Mouse (Mus musculus) hindbrain, embryonic 12.5 days (tissue): ENCODE measurements at regions not wholly inside any gene's neighbourhood (a gene's known extent, or its start where the extent isn't known, plus 50 kb on each side); places are given as distances from the start of the nearest gene placed in this dataset.
A peak's percentile ranks its signal among the peaks of the same experiment; 100 is the strongest.

Experiments used
- ATAC-seq: fragments of 200-750 bp; cut with Nextera tagmentation; 2 replicates; pipeline ENCODE4 v1.8.0; 2017; ENCODE audit warnings: moderate TSS enrichment; ENCODE audit not compliant: low FRiP score
- H3K27ac ChIP-seq: fragments of 300-500 bp; sonication (generic); 2 replicates; pipeline ENCODE4 v1.5.1; 2016; ENCODE audit warnings: mild to moderate bottlenecking
- H3K27me3 ChIP-seq: fragments of 300-500 bp; sonication (generic); 2 replicates; pipeline ENCODE4 v1.6.1; 2016; ENCODE audit warnings: mild to moderate bottlenecking
- H3K36me3 ChIP-seq: fragments of 300-500 bp; sonication (generic); 2 replicates; pipeline ENCODE4 v1.6.1; 2016; ENCODE audit warnings: mild to moderate bottlenecking
- H3K4me1 ChIP-seq: fragments of 300-500 bp; sonication (generic); 2 replicates; pipeline ENCODE4 v1.6.1; 2016
- H3K4me2 ChIP-seq: fragments of 300-500 bp; sonication (generic); replicated peaks from 2 replicates; pipeline ENCODE4 v1.6.1; 2016; ENCODE audit warnings: mild to moderate bottlenecking
- H3K4me3 ChIP-seq: fragments of 300-500 bp; sonication (generic); 2 replicates; pipeline ENCODE4 v1.5.1; 2016; ENCODE audit warnings: mild to moderate bottlenecking
- H3K9ac ChIP-seq: fragments of 300-500 bp; sonication (generic); 2 replicates; pipeline ENCODE4 v1.6.1; 2016; ENCODE audit warnings: mild to moderate bottlenecking, moderate library complexity
- H3K9me3 ChIP-seq: fragments of 300-500 bp; sonication (generic); replicated peaks from 2 replicates; pipeline ENCODE4 v1.6.1; 2016; ENCODE audit warnings: mild to moderate bottlenecking
- WGBS: fragments of 180-500 bp; shearing (Covaris S2); methylation state at CpG from one replicate; pipeline ENCODE4 v1.1.7; 2016; 5-methylcytosine and 5-hydroxymethylcytosine counted together
- microRNA-seq: library from miRNA; unstranded; fragments of <30 nt; microRNA quantifications from one replicate; pipeline ENCODE4, GENCODE M21; 2017

DNA sequence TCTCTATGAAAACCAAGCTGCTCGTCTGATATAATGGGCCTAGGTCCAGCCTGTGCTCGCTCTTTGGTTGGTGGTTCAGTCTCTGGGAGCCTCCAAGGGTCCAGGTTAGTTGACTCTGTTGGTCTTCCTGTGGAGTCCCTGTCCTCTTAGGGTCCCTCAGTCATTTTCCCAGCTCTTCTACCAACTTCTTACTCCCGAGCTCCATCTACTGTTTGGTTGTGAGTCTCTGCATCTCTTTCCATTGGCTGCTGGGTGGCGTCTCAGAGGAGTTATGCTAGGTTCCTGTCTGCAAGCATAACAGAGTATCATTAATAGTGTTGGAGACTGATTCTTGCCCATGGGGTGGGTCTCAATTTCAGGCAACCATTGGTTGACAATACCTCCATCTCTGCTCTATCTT, 60.0 kb upstream of the Topaz1 start:
- Histone ChIP-seq H3K27me3 (no peaks in the 10 kb centered on the region), H3K9ac (no peak overlapping the region), H3K36me3 (no peaks in the 10 kb centered on the region), H3K4me2 (no peak overlapping the region), H3K9me3 (no peaks in the 10 kb centered on the region), H3K27ac (no peak overlapping the region), H3K4me1 (no peaks in the 10 kb centered on the region), H3K4me3 (no peak overlapping the region)
- WGBS: 15% methylated on average over 4 of the region's 4 CpGs
- no peak for ATAC-seq

DNA sequence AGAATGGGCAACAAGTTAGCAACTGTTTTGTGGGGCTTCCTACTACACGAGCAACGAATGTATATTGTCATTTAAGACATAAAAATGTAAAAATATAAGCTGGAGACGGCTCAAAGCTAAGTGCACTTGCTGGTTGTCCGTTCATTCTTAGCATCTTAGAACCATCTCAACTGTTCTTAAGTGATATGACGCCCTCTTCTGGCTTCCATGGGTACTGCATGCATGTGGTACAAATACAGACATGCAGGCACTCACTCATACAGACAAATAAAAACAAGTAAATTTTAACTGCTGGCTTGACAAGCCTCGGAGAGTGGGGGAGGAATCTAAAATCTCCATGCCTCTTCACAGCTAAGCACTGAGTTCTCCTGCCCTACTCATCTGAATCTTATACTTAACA, 55.3 kb upstream of the Topaz1 start:
- H3K4me1 ChIP-seq: peaks cover 8% of the 10 kb centered on the region
- H3K4me3 ChIP-seq: no peak overlapping the region
- no peaks in the 10 kb centered on the region for H3K36me3 ChIP-seq
- no peak overlapping the region for H3K27ac ChIP-seq
- no peak for ATAC-seq
- no peak overlapping the region for H3K4me2 ChIP-seq
- H3K9me3 ChIP-seq: no peaks in the 10 kb centered on the region
- 74% methylated on average over 6 of the region's 6 CpGs for WGBS
- no peak overlapping the region for H3K9ac ChIP-seq
- no peaks in the 10 kb centered on the region for H3K27me3 ChIP-seq

DNA sequence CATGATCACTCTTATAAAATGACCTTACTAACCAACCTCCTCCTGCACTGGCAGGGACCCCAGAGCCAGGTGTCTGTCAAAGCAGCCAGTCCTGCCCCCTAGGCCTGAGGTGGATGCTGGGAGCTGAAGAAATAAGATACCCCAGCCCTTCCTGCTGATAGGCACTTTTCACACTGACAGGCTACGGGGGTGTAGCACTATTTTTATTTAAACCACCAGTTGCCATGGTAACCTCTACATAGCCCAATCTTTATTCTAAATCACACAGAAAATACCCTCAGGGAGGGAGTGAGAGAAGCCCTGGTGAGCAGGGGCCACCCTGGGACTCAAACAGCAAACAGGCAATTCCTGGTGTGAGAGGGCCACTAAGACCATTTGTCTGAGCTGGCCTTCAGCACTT, 51.4 kb upstream of the Topaz1 start:
- no peak overlapping the region for H3K27ac ChIP-seq
- H3K9me3 ChIP-seq: no peaks in the 10 kb centered on the region
- no peak for ATAC-seq
- no peak overlapping the region; the same call in 1 of the 2 replicates for H3K9ac ChIP-seq
- H3K27me3 ChIP-seq: no peaks in the 10 kb centered on the region
- peaks cover 8% of the 10 kb centered on the region for H3K4me1 ChIP-seq
- H3K4me3 ChIP-seq: no peak overlapping the region
- H3K4me2 ChIP-seq: no peak overlapping the region
- 8% methylated on average over 1 of the region's 1 CpGs for WGBS
- no peaks in the 10 kb centered on the region for H3K36me3 ChIP-seq

Small RNA genes in the stretch of these regions (microRNA-seq; reads per million reads assigned to microRNA genes)
- 554 reads per million, percentile 68 among the genes with 10 or more reads in this experiment for gene Mir138-1
